Mouse (Mus musculus) adipocyte (in vitro differentiated cells): Measurements from ENCODE around the gene Dlgap4.

ENCODE experiments used
- DNase-seq: peaks from one replicate; pipeline ENCODE4 v3.0.0-alpha.2; 2016; ENCODE audit warnings: low spot score

The Dlgap4 gene

GRCm38 (mm10) chr2:156659981-156660380 lies 46.5 kb downstream of the Dlgap4 start:
- no peak for DNase-seq

DNA sequence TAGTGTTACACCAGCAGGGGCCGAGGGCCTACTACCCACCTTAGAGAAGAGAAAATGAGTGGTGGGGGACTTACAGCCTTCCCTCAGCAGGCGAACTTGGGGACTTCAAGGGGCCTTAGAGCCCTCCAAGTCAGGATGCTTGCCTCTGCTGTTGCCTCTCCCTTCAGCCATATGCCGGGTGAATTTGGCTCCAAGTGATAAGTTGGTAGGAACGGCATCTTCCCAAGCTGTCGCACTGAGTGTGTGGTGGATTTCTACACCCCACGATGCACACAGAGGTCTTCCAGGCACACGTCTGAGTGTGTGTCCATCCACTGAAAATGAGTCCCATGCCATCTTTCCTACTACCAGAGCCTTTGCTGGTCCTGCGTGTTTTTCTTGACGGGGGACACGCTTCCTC lies 49.7 kb downstream of the Dlgap4 start:
- no peak for DNase-seq

- no peak for DNase-seq
Observed at GRCm38 (mm10) chr2:156664407-156664806, 50.9 kb downstream of the Dlgap4 start.

GRCm38 (mm10) chr2:156664993-156665518 lies 51.6 kb downstream of the Dlgap4 start:
- no peak for DNase-seq

- DNase-seq: no peak
Observed at GRCm38 (mm10) chr2:156665620-156666196, 52.2 kb downstream of the Dlgap4 start.

GRCm38 (mm10) chr2:156666231-156666630 lies 52.7 kb downstream of the Dlgap4 start:
- DNase-seq: no peak

GRCm38 (mm10) chr2:156667290-156667689 lies 53.8 kb downstream of the Dlgap4 start:
- DNase-seq: no peak

DNA sequence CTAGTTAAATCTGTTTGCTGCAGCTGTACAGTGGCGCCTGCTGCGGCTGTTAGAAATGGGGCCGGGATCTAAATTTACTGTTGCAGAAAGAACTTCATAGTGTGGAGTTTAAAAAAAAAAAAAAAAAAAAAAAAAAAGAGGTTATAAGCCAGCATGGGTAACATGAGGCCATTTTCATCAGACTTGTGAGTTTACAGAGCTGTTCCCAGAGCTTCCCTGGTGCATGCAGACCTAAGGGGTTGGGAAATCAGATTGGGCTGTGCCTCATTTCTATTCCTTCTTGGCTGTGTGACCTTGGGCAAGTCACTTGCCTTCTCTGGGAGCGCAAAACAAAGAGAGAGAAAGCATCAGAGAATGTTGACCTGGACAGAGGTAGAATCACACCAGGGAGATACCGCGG lies 55.1 kb downstream of the Dlgap4 start:
- peak; percentile 56 for DNase-seq

GRCm38 (mm10) chr2:156673307-156673706 lies 59.8 kb downstream of the Dlgap4 start:
- DNase-seq: no peak

GRCm38 (mm10) chr2:156673881-156674669 lies 60.6 kb downstream of the Dlgap4 start:
- DNase-seq: peak; percentile 16

- peak; percentile 73 for DNase-seq
Observed at GRCm38 (mm10) chr2:156676885-156677284, 63.4 kb downstream of the Dlgap4 start.

DNA sequence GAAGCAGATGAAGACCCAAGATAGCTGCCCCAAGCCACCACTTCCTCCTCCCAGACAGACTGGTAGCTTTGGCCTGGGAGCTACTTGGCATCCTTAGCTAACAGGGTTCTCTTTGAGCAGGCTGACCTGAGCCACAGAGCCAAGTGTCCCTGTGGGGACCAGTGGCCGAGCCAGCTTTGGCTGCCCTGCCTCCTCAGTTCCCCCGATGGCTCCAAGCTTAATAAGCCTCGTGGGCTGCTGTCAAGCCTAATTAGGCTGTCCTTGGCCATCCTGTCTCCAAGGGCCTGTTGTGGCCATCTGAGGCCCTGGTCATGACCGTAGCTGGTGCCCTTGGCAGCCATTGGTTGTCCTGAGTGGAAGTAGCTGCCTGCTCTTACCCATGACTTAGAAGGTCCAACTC lies 64.6 kb downstream of the Dlgap4 start:
- DNase-seq: no peak

DNA sequence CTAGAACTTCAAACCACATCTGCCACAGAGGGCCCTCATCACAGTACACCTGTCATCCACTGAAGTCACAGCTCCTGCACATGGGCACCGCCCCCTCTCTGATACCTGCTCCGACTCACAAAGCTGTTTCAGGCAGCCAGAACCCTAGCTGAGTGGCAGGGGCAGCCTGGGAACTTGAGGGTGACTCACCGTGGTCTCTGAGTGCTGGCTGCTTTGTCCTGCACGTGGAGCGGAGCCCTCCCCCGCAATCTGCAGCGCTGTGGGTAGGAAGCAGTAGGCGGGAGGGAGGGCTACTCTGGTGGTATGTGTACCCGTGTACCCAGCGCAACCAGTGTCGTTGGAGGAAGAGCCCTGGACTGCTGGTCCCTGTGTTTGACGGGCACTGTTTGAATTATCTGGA lies 69.5 kb downstream of the Dlgap4 start:
- DNase-seq: no peak

DNA sequence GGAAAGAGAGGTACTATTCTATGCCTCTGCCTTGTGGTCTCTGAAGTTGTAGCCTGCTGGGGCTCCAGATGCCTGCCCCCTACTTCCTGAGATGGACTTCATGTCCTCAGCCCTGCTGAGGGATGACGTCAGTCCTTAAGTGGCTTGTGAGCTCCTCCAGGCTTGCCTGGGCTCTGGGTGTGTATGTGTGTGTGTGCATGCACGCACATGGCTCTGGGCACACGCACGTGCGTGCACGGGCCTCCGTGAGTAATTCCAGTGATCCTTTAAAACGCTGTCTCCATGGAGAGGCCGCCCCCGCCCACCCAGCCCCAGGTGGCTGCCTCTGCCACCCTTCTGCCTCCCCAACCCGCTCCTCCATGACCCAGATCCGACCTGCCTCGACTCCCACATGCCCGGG lies 72.5 kb downstream of the Dlgap4 start:
- no peak for DNase-seq

DNA sequence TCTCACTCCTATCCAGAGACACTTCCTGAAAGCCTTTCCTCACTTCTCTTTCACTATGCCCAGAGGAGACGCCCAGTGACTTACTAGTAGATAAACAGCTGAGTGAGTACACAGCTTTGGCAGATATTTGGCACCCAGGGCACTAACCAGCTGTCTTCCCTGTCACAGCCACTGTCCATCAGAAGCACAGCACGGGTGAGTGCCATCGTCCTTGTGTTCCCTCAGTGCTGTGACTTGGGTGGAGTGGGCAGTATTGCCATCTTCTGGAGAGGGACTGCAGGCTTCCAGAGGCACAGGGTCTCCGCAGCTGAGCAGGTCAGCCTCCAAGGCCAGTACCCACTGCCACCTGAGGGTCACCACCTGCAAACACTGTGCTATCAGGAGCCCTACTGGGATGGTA lies 73.2 kb downstream of the Dlgap4 start:
- DNase-seq: no peak

GRCm38 (mm10) chr2:156688604-156689003 lies 75.1 kb downstream of the Dlgap4 start:
- no peak for DNase-seq

GRCm38 (mm10) chr2:156690833-156691232 lies 77.3 kb downstream of the Dlgap4 start:
- no peak for DNase-seq

DNA sequence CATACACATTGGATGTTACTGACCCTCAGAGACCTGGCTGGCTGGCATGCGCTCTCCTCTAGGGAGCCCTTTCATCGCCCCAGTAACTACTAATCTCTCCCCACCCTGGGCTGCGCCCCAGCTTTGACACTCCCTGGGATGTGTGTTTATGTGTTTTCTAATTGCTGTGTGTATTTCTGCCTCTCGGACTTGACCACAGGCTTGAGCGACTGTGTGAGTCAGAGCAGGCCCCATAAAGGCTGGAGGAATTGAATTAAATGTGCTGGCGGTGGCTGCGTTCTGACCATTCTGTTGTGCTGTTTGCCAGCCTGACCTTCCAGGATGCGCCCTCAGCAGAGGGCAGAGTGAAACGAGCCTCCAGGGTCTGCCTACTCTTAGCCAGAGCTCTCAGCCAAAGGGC lies 78.2 kb downstream of the Dlgap4 start:
- DNase-seq: no peak

DNA sequence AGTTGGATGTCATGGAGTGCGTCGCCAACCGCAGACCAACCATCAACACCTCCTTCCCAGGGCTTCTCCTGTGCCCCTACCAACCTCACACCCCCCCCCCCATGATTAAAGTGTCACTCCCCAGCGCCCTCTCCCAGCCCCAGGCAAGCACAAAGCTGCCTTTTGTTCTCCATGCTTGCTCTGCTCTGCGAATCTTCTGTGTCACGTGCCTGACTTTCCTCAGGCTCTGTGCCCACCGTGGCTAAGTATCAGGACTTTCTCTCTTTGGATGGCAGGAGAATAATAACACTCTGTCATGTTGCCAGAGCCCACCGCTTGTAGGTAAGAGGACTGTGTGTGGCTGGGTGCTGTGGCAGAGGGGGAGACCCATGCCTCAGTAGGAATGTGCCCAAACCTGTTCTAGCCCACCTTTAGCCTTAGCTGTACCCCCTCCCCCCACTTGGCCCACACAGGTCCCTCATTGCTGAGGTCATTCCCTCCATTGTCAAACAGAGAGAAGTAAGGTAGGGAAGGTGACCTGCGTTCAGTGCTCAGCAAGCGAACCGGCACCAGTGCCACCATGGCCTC lies 79.8 kb downstream of the Dlgap4 start:
- no peak for DNase-seq

DNA sequence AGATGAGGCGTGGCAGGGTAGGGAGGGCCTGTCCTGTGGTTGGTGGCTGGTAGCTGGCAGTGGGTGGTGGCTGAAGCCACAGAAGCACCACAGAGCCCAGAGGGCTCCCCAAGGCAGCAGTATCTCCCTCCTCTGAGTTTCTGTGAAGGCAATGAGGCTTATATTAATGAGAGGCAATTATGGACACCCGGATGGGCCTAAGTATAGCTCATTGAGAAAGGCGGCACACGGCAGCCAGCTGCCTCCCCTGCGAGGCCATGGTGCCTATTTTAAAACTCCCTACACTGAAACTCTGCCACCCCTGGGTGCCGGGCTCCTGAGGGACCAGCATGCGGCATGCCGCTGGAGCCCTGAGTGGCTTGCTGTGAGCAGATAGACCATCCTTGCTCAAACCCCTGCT lies 83.8 kb downstream of the Dlgap4 start:
- DNase-seq: no peak

- no peak for DNase-seq
Observed at GRCm38 (mm10) chr2:156698168-156698567, 84.7 kb downstream of the Dlgap4 start.

- DNase-seq: peak; percentile 87
Observed at GRCm38 (mm10) chr2:156705473-156705872, 92.0 kb downstream of the Dlgap4 start.

DNA sequence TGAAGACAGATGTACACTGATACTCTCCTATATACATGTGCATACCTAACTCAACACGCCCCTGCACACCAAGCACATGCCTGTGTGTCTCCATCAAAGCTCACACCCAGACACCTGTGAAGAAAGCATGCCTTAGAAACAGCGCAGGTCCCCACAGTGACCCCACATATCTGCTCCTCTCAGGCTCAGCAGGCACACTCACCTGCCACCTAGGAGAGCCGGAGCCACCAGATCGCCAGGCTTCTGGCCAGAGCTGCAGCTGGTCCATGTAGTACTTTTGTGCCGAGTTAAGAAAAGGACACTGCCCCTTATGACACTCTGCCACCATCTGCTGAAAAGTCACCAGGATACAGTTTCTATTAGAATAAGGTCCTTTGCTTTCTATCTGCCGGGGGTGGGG lies 103.2 kb downstream of the Dlgap4 start:
- DNase-seq: no peak
